Mouse (Mus musculus) mesoderm, embryonic 11.5 days (tissue): ENCODE results near the gene Rpl24.

Experiments
- DNase-seq: peaks from one replicate; pipeline ENCODE4 v3.0.0-alpha.2; 2012; ENCODE audit warnings: low read depth, low spot score

Gene Rpl24

DNA sequence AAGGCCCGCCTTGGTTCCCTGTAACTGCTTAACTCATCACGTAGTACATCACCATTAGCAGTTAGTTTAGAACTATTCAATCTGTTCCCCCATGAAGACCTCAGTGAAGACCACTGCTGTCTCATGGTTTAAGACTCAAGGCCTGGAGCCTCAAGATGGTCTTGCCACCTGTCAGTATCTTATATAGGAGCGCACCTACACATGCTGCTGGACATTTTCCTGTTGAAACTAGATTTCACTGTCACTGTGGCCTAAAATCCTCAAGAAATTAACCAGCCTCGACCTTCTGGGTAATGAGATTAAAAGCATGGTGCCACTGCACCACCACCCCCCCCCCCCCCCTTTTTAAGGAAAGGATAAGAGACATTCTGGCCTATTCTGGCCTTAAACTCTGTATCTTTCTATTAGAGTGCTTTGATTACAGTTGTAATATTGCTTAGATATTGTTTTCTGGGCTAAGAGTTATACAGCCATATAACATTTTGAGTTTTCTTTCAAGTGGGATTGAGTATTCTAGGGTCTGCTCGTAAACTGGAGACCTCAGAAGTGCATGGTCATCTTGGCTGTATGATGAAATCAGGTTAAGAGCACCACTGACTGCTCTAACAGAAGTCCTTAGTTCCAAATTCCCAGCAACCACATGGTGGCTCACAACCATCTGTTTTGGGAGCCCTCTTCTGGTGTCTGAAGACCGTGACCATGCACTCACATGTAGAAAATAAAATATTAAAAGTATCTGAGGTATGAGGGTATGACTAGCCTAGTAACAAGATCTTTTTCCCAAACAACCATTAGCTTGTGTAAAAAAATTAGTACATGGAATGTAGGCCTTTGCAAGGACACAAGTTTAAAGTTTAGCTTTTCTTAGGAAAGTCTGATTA lies 5.9 kb downstream of the Rpl24 start:
- no peak for DNase-seq

DNA sequence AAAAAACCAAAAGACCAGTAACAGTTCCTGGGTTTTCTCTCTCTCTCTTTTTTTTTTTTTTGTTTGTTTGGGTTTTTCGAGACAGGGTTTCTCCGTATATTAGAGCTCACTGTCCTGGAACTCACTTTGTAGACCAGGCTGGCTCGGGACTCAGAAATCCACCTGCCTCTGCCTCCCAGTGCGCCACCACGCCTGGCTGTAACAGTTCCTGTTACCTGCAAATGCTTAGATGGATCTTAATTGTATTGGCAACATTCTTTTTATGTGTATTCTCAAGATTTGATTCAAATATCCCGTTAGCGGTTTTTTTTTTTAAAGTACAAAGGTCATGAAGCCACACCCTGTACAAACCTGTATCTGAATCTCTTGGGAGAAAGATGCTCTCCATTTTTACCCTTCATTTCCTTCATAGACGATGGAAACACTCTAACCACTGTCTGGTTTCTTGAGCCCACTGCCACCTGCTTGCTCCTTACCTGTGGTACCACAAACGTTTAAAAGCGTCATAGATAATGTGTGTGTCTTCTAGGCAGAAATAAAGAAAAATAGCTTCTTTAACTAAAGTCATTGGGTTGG lies 6.6 kb downstream of the Rpl24 start:
- no peak for DNase-seq

DNA sequence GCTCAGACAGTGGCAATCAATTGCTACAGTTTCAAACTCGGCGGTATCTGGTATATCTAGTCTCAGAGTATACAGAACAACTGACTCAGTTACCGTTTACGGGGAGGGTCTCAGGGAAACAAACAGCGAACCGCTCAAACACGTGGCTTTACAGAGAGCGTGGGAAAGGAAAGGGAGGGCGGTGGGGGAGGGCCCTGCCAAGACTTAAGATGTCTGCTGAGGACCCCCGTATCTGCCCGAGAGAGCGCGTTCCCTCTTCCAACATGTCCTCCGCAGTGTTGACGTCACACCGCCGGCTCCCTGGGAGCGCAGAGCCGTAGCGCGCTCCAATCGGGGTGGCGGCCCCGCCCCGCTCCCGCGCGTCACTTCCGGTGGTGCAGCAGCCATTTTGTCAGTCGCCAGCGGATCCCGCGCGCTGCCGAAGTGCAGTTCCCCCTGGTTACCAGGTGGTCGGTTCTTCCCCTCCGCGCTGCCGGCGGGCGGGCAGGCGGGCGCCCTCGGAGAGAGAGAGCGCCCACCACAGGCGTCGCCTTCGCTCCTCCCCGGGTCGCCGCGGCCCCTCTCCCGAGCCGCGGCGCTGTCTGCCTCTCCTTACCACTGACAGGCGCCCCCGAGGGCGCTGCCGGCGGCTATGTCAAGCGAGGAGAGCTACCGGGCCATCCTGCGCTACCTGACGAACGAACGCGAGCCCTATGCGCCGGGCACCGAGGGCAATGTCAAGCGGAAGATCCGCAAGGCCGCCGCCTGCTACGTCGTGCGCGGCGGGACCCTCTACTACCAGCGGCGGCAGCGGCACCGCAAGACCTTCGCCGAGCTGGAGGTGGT lies 7.6 kb downstream of the Rpl24 start, which contains the start of gene Zbtb11:
Gene Zbtb11 (plus strand): TSS at position 453 of the 825 bp plus-strand sequence.
- DNase-seq = peak; percentile 100

DNA sequence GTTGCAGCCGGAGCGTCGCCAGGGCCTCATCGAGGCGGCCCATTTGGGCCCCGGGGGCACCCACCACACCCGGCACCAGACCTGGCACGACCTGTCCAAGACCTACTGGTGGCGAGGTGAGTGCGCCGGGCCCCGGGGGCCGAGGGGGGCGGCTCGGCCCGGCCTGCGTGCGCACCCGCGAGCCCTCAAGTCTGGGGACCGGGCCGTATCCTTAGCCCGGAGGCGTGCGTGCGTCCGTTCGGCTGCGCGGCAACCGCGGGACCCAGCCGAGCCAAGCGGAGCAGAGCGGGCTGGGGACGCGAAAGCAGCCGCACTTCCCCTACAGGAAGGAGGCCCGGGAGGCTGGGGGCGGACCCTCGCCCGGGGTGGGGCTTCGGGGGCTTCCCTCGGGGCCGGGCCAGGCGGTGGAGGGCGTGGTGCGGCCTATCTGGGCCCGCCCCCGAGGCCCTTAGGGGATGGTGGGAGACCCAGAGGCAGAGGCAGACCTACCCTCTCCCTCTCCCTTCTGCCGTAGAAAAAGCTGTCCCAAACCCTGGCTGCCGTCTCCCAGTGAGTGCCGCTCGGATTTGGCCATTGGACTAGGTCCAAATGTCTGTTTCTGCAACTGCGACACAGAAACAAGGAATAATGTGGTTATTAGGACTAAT lies 8.3 kb downstream of the Rpl24 start:
- DNase-seq = peak; percentile 83

DNA sequence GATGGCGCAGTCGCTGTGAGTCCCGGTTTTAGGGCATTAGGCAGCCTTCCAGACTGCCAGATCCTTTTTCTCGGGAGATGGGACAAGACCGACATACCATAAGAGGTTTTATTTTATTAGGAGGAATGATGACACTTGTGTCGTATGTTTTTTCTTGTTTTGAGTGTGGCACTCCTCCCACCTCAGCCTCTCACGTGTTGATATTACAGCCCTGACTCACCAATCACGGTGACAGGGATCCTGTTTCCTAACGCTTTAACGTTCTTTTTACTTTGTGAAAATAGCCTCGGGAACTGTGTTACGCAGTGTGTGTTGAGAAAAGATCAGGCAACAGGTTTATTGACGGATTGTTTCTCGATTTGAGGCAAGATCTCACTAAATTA lies 8.8 kb downstream of the Rpl24 start:
- peak; percentile 28 for DNase-seq

DNA sequence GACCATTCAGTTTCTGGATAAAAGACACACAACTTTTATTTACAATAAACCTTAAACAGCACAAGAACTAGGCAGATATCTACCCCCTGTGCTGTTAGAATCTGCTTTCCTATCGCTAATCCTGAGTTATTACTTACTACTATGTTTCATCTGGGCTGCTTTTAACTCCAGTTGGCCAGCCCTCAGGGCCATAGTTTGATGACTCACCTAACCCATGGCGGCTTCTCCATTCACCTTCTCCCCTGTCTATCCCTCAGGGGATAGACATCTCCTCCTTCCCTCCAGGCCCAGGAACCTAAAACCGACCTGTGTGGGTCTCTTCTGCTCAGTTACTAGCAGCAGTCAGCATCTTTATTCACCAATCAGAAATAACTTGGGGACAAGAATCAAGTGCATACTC lies 19.9 kb downstream of the Rpl24 start:
- no peak for DNase-seq

DNA sequence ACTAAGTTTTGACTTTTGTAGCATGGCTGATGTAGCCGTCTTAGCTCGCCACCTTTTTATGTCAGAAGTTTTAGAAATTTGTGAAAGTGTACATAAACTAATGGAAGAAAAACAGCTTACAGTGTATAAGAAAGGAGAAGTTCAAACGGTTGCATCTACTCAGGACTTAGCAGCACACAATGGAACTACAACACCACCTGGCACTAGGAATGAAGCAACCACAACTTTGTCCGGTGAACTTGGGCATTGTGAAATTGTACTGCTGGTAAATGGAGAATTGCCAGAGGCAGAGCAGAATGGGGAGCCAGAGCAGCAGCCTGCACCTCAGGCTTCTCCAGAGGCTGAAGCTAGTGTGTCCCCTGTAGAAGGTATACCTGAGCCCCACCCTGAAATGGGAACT lies 24.2 kb downstream of the Rpl24 start:
- no peak for DNase-seq

DNA sequence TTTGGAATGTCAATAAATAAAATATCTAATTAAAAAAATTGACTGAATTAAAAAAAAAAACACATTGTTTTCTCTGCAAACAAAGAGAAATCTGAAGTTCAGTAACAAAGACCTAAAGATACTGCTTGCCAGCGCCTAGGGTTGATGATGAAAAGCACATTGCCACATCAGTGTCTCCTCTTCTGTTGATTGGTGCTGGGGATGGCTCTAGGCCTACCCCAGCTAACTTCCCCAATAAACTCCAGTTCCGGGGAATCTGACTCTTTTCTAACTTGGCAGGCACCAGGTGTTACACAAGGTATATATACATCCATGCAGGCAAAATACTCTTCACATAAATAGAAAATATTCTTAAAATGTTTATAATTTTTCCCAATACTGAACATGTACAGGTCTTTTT lies 28.2 kb downstream of the Rpl24 start:
- DNase-seq = no peak

DNA sequence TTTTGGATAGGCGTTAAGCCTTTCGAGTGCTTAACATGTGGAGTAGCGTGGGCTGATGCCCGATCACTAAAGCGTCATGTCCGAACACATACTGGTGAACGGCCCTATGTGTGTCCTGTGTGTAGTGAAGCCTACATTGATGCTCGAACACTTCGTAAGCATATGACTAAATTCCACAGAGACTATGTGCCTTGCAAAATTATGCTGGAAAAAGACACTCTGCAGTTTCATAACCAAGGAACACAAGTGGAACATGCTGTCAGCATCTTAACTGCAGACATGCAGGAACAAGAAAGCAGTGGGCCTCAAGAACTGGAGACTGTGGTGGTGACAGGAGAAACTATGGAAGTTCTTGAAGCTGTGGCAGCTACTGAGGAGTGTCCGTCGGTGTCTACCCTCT lies 40.7 kb downstream of the Rpl24 start:
- no peak for DNase-seq

DNA sequence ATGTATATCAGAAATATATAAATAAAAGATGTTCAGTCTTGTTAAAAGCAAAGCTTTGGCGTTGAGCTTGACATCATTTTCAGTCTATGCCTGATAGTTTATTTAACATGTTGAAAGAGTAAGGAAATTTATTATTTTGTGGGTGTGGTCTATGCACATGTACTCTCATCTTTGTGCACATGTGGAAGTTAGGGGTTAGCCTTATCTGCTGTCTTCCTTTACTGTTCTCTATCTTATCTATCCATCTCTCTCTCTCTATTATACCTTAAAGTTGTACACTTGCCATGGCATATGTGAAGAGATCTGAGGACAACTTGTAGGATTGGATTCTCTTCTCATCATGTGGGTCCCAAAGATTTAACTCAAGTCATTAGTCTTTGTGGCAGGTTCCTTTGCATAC lies 42.8 kb downstream of the Rpl24 start:
- no peak for DNase-seq

DNA sequence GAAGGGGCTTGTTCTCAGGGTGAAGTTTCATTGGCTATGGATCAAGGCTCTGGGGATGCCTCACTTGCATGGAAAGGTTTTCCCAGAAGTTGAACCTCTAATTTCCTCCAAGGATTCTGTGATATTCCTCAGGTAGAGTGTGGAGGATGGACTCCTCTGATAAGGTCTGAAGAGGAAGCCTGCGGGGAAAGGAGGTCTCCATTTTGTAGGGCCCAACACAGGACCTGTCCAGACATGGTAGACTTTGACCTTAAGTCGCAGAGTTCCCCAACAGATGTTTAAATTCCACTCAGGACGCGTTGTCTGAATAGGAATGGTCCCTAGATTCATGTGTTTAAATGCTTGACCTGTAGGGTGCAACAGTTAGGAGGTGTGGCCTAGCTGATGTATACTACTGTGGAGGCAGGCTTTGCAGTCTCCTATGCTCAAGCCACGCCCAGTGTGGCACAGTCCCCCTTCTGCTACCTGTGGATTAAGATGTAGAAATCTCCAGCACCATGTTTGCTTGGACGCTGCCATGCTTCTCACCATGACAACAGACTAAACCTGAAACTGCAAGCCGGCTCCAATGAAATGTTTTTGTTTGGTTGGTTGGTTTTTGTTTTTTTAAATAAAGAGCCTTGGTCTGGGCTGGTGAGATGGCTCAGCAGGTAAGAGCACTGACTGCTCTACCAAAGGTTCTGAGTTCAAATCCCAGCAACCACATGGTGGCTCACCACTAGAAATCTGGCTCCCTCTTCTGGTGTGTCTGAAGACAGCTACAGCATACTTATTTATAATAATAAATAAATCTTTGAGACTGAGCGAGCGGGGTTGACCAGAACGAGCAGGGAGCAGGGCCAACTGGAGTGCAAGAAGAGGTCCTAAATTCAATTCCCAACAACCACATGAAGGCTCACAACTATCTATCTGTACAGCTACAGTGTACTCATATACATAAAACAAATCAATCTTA lies 47.0 kb downstream of the Rpl24 start:
- no peak for DNase-seq

DNA sequence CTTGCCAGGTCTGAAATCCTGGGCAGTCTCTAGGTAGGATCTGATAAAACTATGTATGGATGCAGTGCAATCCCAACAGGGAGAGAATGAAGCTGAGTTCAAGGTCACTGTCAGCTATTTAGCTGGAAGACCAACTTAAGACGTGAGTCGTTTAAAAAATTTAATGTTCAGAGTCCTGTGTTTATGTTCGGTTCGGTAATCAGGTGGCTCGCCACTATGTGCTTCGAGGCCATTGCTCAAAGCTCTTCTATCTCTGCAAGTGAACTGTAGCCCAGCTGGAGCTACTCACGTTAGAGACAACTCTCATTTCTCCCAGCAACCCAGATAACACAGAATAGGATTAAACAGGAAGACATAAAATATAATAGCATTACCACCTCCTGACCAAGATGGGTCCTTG lies 48.0 kb downstream of the Rpl24 start:
- DNase-seq = no peak

DNA sequence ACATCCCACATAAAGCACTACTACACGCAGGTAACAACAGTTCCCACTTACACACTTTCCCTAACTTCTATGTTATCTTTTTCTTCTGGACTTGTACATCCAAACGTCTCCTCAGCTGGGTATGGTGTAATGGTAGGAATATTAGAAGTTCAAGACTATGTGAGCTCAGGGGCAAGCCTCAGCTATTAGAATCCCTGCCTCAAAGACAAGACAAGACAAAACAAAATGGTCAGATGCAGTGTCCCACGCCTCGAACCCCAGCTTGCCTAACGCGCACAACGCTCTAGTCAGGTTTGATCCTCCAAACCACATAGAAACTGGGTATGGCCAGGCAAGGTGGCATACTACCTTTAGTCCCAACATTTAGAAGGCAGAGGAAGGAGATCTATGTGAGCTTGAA lies 53.6 kb downstream of the Rpl24 start:
- no peak for DNase-seq
